Mouse (Mus musculus) ES-Bruce4 (cell line): ENCODE results near the gene Zfp11.

Source experiments
- CTCF ChIP-seq: IDR thresholded peaks from one replicate; pipeline ENCODE4 v1.8.1; 2011; ENCODE audit warnings: low read depth, low read length
- EP300 ChIP-seq: IDR thresholded peaks from 2 replicates; pipeline ENCODE4 v1.6.1; 2011; ENCODE audit warnings: low read depth, low read length; ENCODE audit not compliant: insufficient read depth
- POLR2A ChIP-seq: IDR thresholded peaks from one replicate; pipeline ENCODE4 v1.8.1; 2011; ENCODE audit warnings: low read length; ENCODE audit not compliant: insufficient read depth

GRCm38 (mm10) chr5:129650858-129651257 is 19.0 kb downstream of the Zfp11 start:
- TF ChIP-seq CTCF (no peak), EP300 (no peak), POLR2A (no peak)
